Mouse (Mus musculus): ENCODE results near the gene Ctps. TPM values are rescaled to one million over a fixed set of nuclear protein-coding genes. Genes with fewer than 3 reads are reported as not detected.

Ctps gene
- polyA plus RNA-seq (2014; fragmentation: Illumina TruSeq; extraction: RNeasy Lipid Tissue Mini Kit (QIAGEN cat#74804); ENCODE audit: low read depth, low replicate concordance), result 22.1 TPM

GRCm38 (mm10) chr4:120569486-120570437 is at the start of gene Ctps:
Gene Ctps, minus strand, starts transcription at chr4:120570276.

GRCm38 (mm10) chr4:120588445-120588844 is 18.4 kb upstream of the Ctps start, which contains the start of gene Gm8439:
Gene Gm8439, plus strand, starts transcription at chr4:120588745.

GRCm38 (mm10) chr4:120531986-120532385 is 38.1 kb downstream of the Ctps start, which contains the start of gene Slfnl1:
Gene Slfnl1, plus strand, starts transcription at chr4:120532231.

Other genes starting within 250 kb of the Ctps start
- gene Scmh1, start 165.0 kb downstream of the Ctps start, polyA plus RNA-seq (2014; fragmentation: Illumina TruSeq; extraction: RNeasy Lipid Tissue Mini Kit (QIAGEN cat#74804); ENCODE audit: low read depth, low replicate concordance), result 14.4 TPM
- not detected for gene Slfnl1, start 38.0 kb downstream of the Ctps start, polyA plus RNA-seq (2014; fragmentation: Illumina TruSeq; extraction: RNeasy Lipid Tissue Mini Kit (QIAGEN cat#74804); ENCODE audit: low read depth, low replicate concordance)
- not detected for gene Gm8439, start 18.5 kb upstream of the Ctps start, polyA plus RNA-seq (2014; fragmentation: Illumina TruSeq; extraction: RNeasy Lipid Tissue Mini Kit (QIAGEN cat#74804); ENCODE audit: low read depth, low replicate concordance)
- not detected for gene Cited4, start 96.3 kb upstream of the Ctps start, polyA plus RNA-seq (2014; fragmentation: Illumina TruSeq; extraction: RNeasy Lipid Tissue Mini Kit (QIAGEN cat#74804); ENCODE audit: low read depth, low replicate concordance)
- not detected for gene Kcnq4, start 178.3 kb upstream of the Ctps start, polyA plus RNA-seq (2014; fragmentation: Illumina TruSeq; extraction: RNeasy Lipid Tissue Mini Kit (QIAGEN cat#74804); ENCODE audit: low read depth, low replicate concordance)

Measured in kidney, adult 10 weeks (tissue).